Mouse (Mus musculus) MEL (cell line): ENCODE data around the gene Tlx3. TPM values are rescaled to one million over a fixed set of nuclear protein-coding genes. Genes with fewer than 3 reads are reported as not detected.

Source experiments
- DNase-seq: peaks from one replicate; pipeline ENCODE4 v3.0.0; 2011; ENCODE audit warnings: low read depth, low spot score
- H3K27ac ChIP-seq: 2 replicates; pipeline ENCODE4 v1.5.1; 2012; ENCODE audit warnings: low read depth, mild to moderate bottlenecking, control low read depth, low read length, moderate library complexity; ENCODE audit not compliant: control insufficient read depth
- H3K27me3 ChIP-seq, 2 experiments: fragments of 150-350 bp in 1 of 2; sonication (generic) in 1 of 2; 2 replicates each; pipeline ENCODE4 v1.6.1; 2012; ENCODE audit warnings: low read length in 2 of 2, mild to moderate bottlenecking in 2 of 2, improper control_type of control experiment in 1 of 2, moderate library complexity in 1 of 2; ENCODE audit not compliant: insufficient read depth in 2 of 2, control insufficient read depth in 1 of 2
- H3K36me3 ChIP-seq, 2 experiments: 2 replicates each; pipeline ENCODE4 v1.6.1; 2012 to 2014; ENCODE audit warnings: low read length in 2 of 2, improper control_type of control experiment in 1 of 2, inconsistent platforms in 1 of 2, mild to moderate bottlenecking in 1 of 2; ENCODE audit not compliant: insufficient read depth in 2 of 2, control insufficient read depth in 1 of 2
- H3K4me1 ChIP-seq, 2 experiments: fragments of 150-350 bp in 1 of 2; sonication (generic) in 1 of 2; 2 replicates each; pipeline ENCODE4 v1.6.1; 2012; ENCODE audit warnings: low read length in 2 of 2, improper control_type of control experiment in 1 of 2, mild to moderate bottlenecking in 1 of 2; ENCODE audit not compliant: insufficient read depth in 2 of 2, control insufficient read depth in 1 of 2
- H3K4me3 ChIP-seq, 2 experiments: fragments of 150-350 bp in 1 of 2; sonication (generic) in 1 of 2; 2 replicates each; pipeline ENCODE4 v1.5.1; 2012; ENCODE audit warnings: low read depth in 2 of 2, low read length in 2 of 2, mild to moderate bottlenecking in 2 of 2, moderate library complexity in 2 of 2, control low read depth in 1 of 2, improper control_type of control experiment in 1 of 2; ENCODE audit not compliant: control insufficient read depth in 1 of 2, insufficient read depth in 1 of 2
- H3K79me2 ChIP-seq: 2 replicates; pipeline ENCODE4 v1.6.1; 2012; ENCODE audit warnings: mild to moderate bottlenecking, low read length, moderate library complexity; ENCODE audit not compliant: control insufficient read depth, poor library complexity, insufficient read depth
- H3K9ac ChIP-seq: 2 replicates; pipeline ENCODE4 v1.6.1; 2012; ENCODE audit warnings: low read depth, mild to moderate bottlenecking, control low read depth, low read length, moderate library complexity; ENCODE audit not compliant: control insufficient read depth, poor library complexity, severe bottlenecking
- H3K9me3 ChIP-seq: fragments of 150-350 bp; sonication (generic); replicated peaks from 2 replicates; pipeline ENCODE4 v1.6.1; 2012; ENCODE audit warnings: mild to moderate bottlenecking, low read length, improper control_type of control experiment, moderate library complexity; ENCODE audit not compliant: insufficient read depth
- BHLHE40 ChIP-seq: IDR thresholded peaks from 2 replicates; pipeline ENCODE4 v1.6.1; 2012; ENCODE audit warnings: low read depth, mild to moderate bottlenecking, inconsistent platforms, low read length, improper control_type of control experiment, borderline replicate concordance
- CHD1 ChIP-seq: IDR thresholded peaks from 2 replicates; pipeline ENCODE4 v1.6.1; 2012; ENCODE audit warnings: low read depth, mild to moderate bottlenecking, inconsistent platforms, low read length, improper control_type of control experiment
- E2F4 ChIP-seq: IDR thresholded peaks from 2 replicates; pipeline ENCODE4 v1.6.1; 2011; ENCODE audit warnings: low read depth, low read length, improper control_type of control experiment, borderline replicate concordance
- ELF1 ChIP-seq: IDR thresholded peaks from 2 replicates; pipeline ENCODE4 v1.6.1; 2014; ENCODE audit warnings: low read depth, mild to moderate bottlenecking, inconsistent platforms, low read length, improper control_type of control experiment, moderate library complexity
- KAT2A ChIP-seq: conservative IDR thresholded peaks from 2 replicates; pipeline ENCODE4 v1.6.1; 2012; ENCODE audit warnings: low read depth, low read length, improper control_type of control experiment, inconsistent platforms
- MAZ ChIP-seq: IDR thresholded peaks from 2 replicates; pipeline ENCODE4 v1.6.1; 2012; ENCODE audit warnings: low read depth, mild to moderate bottlenecking, inconsistent platforms, low read length, improper control_type of control experiment
- NELFE ChIP-seq: IDR thresholded peaks from 2 replicates; pipeline ENCODE4 v1.6.1; 2011; ENCODE audit warnings: low read depth, low read length, improper control_type of control experiment
- POLR2AphosphoS2 ChIP-seq: IDR thresholded peaks from 2 replicates; pipeline ENCODE4 v1.6.1; 2011; ENCODE audit warnings: low read length, improper control_type of control experiment
- RCOR1 ChIP-seq: IDR thresholded peaks from 2 replicates; pipeline ENCODE4 v1.6.1; 2012; ENCODE audit warnings: low read depth, mild to moderate bottlenecking, inconsistent platforms, low read length, improper control_type of control experiment
- UBTF ChIP-seq: IDR thresholded peaks from 2 replicates; pipeline ENCODE4 v1.6.1; 2012; ENCODE audit warnings: low read depth, mild to moderate bottlenecking, inconsistent platforms, low read length, improper control_type of control experiment, moderate library complexity, borderline replicate concordance; ENCODE audit not compliant: insufficient read depth
- ZC3H11A ChIP-seq: IDR thresholded peaks from 2 replicates; pipeline ENCODE4 v1.6.1; 2012; ENCODE audit warnings: low read depth, mild to moderate bottlenecking, inconsistent platforms, low read length, improper control_type of control experiment
- ZNF384 ChIP-seq: IDR thresholded peaks from 2 replicates; pipeline ENCODE4 v1.6.1; 2012; ENCODE audit warnings: low read depth, mild to moderate bottlenecking, inconsistent platforms, low read length, improper control_type of control experiment
- polyA plus RNA-seq, 2 experiments: library from polyadenylated mRNA; stranded (reverse) in 1 of 2; unstranded in 1 of 2; fragments of >175 nt in 1 of 2; fragments of >200 nt in 1 of 2; gene quantifications; 2 replicates each; pipeline versions ENCODE4 v1.2.1 to v1.2.4; 2012; ENCODE audit warnings: low replicate concordance in 2 of 2, low read depth in 1 of 2; ENCODE audit not compliant: insufficient read length in 2 of 2, insufficient read depth in 1 of 2, missing spikeins in 1 of 2
- total RNA-seq: library from RNA; depleted of rRNA; stranded (reverse); fragments of 300-350 nt; gene quantifications from 2 replicates; pipeline ENCODE4 v1.2.3, GENCODE M21; 2012

The Tlx3 gene
- total and polyA plus RNA-seq, 3 experiments, result not detected

DNA sequence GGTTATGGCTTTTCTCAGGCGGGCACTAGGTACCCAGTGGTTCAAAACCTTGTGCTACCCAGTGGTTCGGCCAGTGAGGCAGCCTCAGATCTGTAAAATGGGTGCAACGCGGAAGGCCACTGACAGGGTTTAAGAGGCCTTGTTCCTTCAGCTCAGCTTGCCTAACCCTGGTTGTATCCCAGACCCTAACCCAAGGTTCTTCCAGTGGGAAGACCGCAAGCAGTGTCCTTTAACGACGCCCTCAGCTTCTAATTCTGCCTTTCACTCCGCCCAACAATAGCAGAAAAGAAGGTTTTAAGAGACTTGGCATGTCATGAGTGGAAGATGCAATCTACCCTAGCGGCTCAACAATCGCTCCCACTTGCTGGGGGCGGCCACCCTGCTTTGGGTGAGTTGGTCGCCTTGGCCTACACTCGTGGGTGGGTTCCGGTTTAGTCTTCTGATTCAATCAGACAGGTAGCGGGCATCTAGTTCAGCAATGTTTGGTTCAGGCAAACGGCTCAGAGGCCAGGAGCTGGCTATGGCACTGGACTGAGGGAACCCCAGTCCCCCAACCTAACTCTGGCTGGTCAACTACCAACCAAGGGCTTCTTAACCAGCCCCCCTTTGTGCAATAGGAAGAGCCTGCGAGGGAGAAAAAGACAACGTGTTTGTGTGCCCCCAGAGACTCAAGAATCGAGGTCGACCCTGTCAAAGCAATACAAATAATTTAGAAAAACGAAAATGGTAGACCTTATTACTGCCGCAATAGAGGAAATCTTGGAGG, 4.9 kb downstream of the Tlx3 start:
- H3K27me3 ChIP-seq, result no peaks in the 10 kb centered on the region
- H3K4me3 ChIP-seq, result no peak overlapping the region
- no peak overlapping the region for H3K27ac ChIP-seq
- H3K9me3 ChIP-seq, result no peaks in the 10 kb centered on the region
- no peak overlapping the region for H3K9ac ChIP-seq
- no peak for TF ChIP-seq ZC3H11A
- H3K4me1 ChIP-seq, result no peaks in the 10 kb centered on the region
- H3K36me3 ChIP-seq, result no peaks in the 10 kb centered on the region
- H3K79me2 ChIP-seq, result no peaks in the 10 kb centered on the region
- no peak for DNase-seq

GRCm38 (mm10) chr11:33197673-33198072, 5.7 kb downstream of the Tlx3 start:
- DNase-seq, result no peak
- TF ChIP-seq ZNF384 (no peak), KAT2A (no peak), MAZ (no peak)
- no peaks in the 10 kb centered on the region for H3K36me3 ChIP-seq
- no peaks in the 10 kb centered on the region for H3K9me3 ChIP-seq
- no peak overlapping the region for H3K4me3 ChIP-seq
- H3K27ac ChIP-seq, result no peak overlapping the region
- no peaks in the 10 kb centered on the region for H3K79me2 ChIP-seq
- no peaks in the 10 kb centered on the region for H3K4me1 ChIP-seq
- H3K9ac ChIP-seq, result no peak overlapping the region
- H3K27me3 ChIP-seq, result no peaks in the 10 kb centered on the region

- H3K4me1 ChIP-seq, result no peaks in the 10 kb centered on the region
- H3K4me3 ChIP-seq, result no peak overlapping the region
- H3K9ac ChIP-seq, result no peak overlapping the region
- no peak for DNase-seq
- TF ChIP-seq BHLHE40 (no peak), RCOR1 (no peak), UBTF (no peak), NELFE (no peak), POLR2AphosphoS2 (no peak), CHD1 (no peak), ELF1 (no peak), E2F4 (no peak)
- no peaks in the 10 kb centered on the region for H3K9me3 ChIP-seq
- no peaks in the 10 kb centered on the region for H3K36me3 ChIP-seq
- no peaks in the 10 kb centered on the region for H3K79me2 ChIP-seq
- no peak overlapping the region for H3K27ac ChIP-seq
- no peaks in the 10 kb centered on the region for H3K27me3 ChIP-seq
Measured at GRCm38 (mm10) chr11:33197133-33197514, 6.3 kb downstream of the Tlx3 start.
